Mouse (Mus musculus): Measurements from ENCODE around the gene Rnf181. TPM values are rescaled to one million over a fixed set of nuclear protein-coding genes. Genes with fewer than 3 reads are reported as not detected.

Rnf181 gene
- polyA plus RNA-seq, 2 experiments = 42.8 to 68.0 TPM

DNA sequence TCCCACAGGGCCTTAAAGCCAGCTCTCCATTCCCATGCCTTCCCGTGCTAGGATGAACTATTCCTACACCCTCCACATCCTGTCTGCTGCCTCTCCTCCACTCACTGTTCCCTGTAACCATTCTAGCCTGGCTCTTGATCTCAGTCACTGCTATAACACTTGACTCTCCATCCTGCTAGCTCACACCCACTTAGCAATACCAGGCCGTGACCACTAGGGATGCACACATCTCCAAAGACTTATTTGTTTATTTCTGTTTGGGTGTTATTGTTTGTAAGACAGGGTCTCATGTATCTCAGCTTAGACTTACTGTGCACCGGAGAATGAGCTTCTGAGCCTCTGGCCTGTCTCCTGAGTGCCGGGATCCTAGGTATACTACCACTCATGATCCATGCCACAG is 2.8 kb upstream of the Rnf181 start:
- H3K9me3 ChIP-seq (ENCODE audit: control insufficient read depth, low read length) = no peaks in the 10 kb centered on the region
- 74% methylated on average over 4 of the region's 4 CpGs for WGBS (ENCODE audit: insufficient replicate concordance)
- no peak overlapping the region for H3K27ac ChIP-seq
- no peaks in the 10 kb centered on the region for H3K27me3 ChIP-seq (ENCODE audit: control insufficient read depth, insufficient read depth, low read length)
- ATAC-seq (ENCODE audit: insufficient read depth) (no peak), DNase-seq (ENCODE audit: low read depth in 3 of 3, low spot score in 3 of 3) (no peak)
- H3K4me1 ChIP-seq (replicated peaks; ENCODE audit: control insufficient read depth in 2 of 2, insufficient read depth in 2 of 2, low read length in 1 of 2) = peaks cover 6 to 33% of the 10 kb centered on the region in 2 experiments
- no peak overlapping the region for H3K9ac ChIP-seq (replicated peaks)
- no peak overlapping the region for H3K4me2 ChIP-seq (ENCODE audit: low read depth)
- no peak overlapping the region for H3K4me3 ChIP-seq (ENCODE audit: insufficient read depth in 1 of 2, low read depth in 2 of 2, low read length in 2 of 2)
- peaks cover 9% of the 10 kb centered on the region; the same call in 1 of the 2 replicates for H3K36me3 ChIP-seq (replicated peaks; ENCODE audit: control insufficient read depth, insufficient read depth, low read depth)
- no peak for TF ChIP-seq EP300 (IDR thresholded peaks at IDR 0.05; ENCODE audit: low read depth)
- TF ChIP-seq CTCF (IDR thresholded peaks at IDR 0.05; ENCODE audit: low read depth) = peak; percentile 49

DNA sequence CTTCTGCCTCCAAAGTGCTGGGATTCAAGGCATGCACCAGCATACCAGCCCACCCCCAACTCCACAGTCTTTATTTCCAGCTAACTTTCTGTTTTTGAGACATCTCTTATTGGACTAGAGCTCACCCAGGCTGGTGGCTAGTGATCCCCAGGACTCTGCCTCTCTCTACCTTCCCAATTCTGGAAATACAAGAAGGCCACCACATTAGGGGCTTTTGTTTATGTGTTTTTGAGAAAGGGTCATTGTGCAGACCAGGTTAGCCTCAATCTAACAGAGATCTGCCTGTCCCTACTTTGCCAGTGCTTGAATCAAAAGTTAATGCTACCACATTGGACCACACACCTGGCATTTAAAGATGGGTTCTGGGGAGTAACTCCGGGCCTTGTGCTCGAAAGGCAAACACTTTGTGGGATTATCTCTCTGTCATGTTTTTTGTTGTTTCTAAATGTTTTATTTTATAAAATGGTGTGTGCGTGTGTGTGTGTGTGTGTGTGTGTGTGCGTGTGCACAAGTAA is 761 bp upstream of the Rnf181 start:
- Histone ChIP-seq H3K27ac (no peak overlapping the region), H3K4me1 (replicated peaks; ENCODE audit: control insufficient read depth in 2 of 2, insufficient read depth in 2 of 2, low read length in 1 of 2) (peaks cover 0 to 19% of the 10 kb centered on the region in 2 experiments; a peak in 2 of 4 replicates), H3K9ac (replicated peaks) (no peak overlapping the region), H3K4me2 (ENCODE audit: low read depth) (no peak overlapping the region), H3K4me3 (ENCODE audit: insufficient read depth in 1 of 2, low read depth in 2 of 2, low read length in 2 of 2) (no peak overlapping the region), H3K27me3 (ENCODE audit: control insufficient read depth, insufficient read depth, low read length) (no peaks in the 10 kb centered on the region), H3K36me3 (replicated peaks; ENCODE audit: control insufficient read depth, insufficient read depth, low read depth) (peaks cover 9% of the 10 kb centered on the region; the same call in 1 of the 2 replicates), H3K9me3 (ENCODE audit: control insufficient read depth, low read length) (no peaks in the 10 kb centered on the region)
- DNase-seq (ENCODE audit: low read depth in 3 of 3, low spot score in 3 of 3) = no peak
- WGBS (ENCODE audit: insufficient replicate concordance) = 71% methylated on average over 4 of the region's 4 CpGs
- no peak for TF ChIP-seq CTCF (IDR thresholded peaks at IDR 0.05; ENCODE audit: low read depth)
- TF ChIP-seq EP300 (IDR thresholded peaks at IDR 0.05; ENCODE audit: low read depth) = no peak
- no peak for ATAC-seq (ENCODE audit: insufficient read depth)

DNA sequence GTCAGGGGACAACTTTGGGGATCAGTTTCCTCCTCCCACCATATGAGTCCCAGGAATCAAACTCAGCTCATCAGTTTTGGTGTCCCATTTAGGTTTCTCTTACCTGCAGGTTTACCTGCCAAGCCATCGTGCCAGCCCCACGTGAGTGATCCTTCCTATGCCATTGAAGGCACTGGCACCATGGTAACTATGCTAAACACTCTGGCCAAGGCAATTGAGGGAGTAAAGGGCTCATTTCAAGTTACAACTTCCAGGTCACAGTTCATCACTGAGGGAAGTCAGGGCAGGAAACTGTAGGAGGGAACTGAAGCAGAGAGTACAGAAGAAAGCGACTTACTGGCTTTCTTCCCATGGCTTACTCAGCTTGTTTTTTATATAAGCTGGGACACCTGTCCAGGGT is 452 bp downstream of the Rnf181 start:
- ATAC-seq (ENCODE audit: insufficient read depth) (no peak), DNase-seq (ENCODE audit: low read depth in 3 of 3, low spot score in 3 of 3) (no peak)
- 58% methylated on average over 3 of the region's 3 CpGs for WGBS (ENCODE audit: insufficient replicate concordance)
- no peak for TF ChIP-seq EP300 (IDR thresholded peaks at IDR 0.05; ENCODE audit: low read depth)
- TF ChIP-seq CTCF (IDR thresholded peaks at IDR 0.05; ENCODE audit: low read depth) = no peak
- no peak overlapping the region for H3K4me3 ChIP-seq (ENCODE audit: insufficient read depth in 1 of 2, low read depth in 2 of 2, low read length in 2 of 2)
- no peak overlapping the region for H3K4me2 ChIP-seq (ENCODE audit: low read depth)
- peaks cover 9% of the 10 kb centered on the region; the same call in 1 of the 2 replicates for H3K36me3 ChIP-seq (replicated peaks; ENCODE audit: control insufficient read depth, insufficient read depth, low read depth)
- no peak overlapping the region for H3K27ac ChIP-seq
- H3K9ac ChIP-seq (replicated peaks) = no peak overlapping the region
- peaks cover 2 to 16% of the 10 kb centered on the region in 2 experiments; a peak in 3 of 4 replicates for H3K4me1 ChIP-seq (replicated peaks; ENCODE audit: control insufficient read depth in 2 of 2, insufficient read depth in 2 of 2, low read length in 1 of 2)
- H3K27me3 ChIP-seq (ENCODE audit: control insufficient read depth, insufficient read depth, low read length) = no peaks in the 10 kb centered on the region
- H3K9me3 ChIP-seq (ENCODE audit: control insufficient read depth, low read length) = no peaks in the 10 kb centered on the region

DNA sequence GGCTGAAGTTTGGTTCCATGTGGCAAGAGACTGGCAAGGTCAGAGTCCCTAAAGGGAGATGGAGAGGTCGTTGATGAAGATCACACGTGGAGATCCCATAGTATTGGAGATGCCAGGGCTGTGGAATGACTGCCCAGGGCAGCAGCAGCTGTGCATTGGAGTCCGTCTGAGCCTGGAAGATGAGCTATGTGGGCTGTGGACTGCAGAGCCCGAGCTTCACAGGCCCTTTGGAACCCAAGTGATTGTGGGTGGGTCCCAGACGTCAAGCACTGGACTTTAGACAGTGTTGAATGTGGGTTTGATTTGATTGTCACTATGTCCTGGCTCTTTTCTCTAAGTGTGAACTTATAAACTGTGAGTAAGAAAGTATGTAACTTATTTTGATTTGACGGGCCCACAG is 1.8 kb downstream of the Rnf181 start:
- H3K36me3 ChIP-seq (replicated peaks; ENCODE audit: control insufficient read depth, insufficient read depth, low read depth) = peaks cover 16% of the 10 kb centered on the region
- H3K4me1 ChIP-seq (replicated peaks; ENCODE audit: control insufficient read depth in 2 of 2, insufficient read depth in 2 of 2, low read length in 1 of 2) = peaks cover 5 to 17% of the 10 kb centered on the region in 2 experiments
- H3K4me3 ChIP-seq (ENCODE audit: insufficient read depth in 1 of 2, low read depth in 2 of 2, low read length in 2 of 2) = no peak overlapping the region
- 52% methylated on average over 6 of the region's 6 CpGs for WGBS (ENCODE audit: insufficient replicate concordance)
- DNase-seq (ENCODE audit: low read depth in 3 of 3, low spot score in 3 of 3) (no peak), ATAC-seq (ENCODE audit: insufficient read depth) (no peak)
- TF ChIP-seq CTCF (IDR thresholded peaks at IDR 0.05; ENCODE audit: low read depth) (no peak), EP300 (IDR thresholded peaks at IDR 0.05; ENCODE audit: low read depth) (no peak)
- H3K27me3 ChIP-seq (ENCODE audit: control insufficient read depth, insufficient read depth, low read length) = no peaks in the 10 kb centered on the region
- no peak overlapping the region for H3K9ac ChIP-seq (replicated peaks)
- H3K27ac ChIP-seq = no peak overlapping the region
- no peak overlapping the region for H3K4me2 ChIP-seq (ENCODE audit: low read depth)
- H3K9me3 ChIP-seq (ENCODE audit: control insufficient read depth, low read length) = no peaks in the 10 kb centered on the region

DNA sequence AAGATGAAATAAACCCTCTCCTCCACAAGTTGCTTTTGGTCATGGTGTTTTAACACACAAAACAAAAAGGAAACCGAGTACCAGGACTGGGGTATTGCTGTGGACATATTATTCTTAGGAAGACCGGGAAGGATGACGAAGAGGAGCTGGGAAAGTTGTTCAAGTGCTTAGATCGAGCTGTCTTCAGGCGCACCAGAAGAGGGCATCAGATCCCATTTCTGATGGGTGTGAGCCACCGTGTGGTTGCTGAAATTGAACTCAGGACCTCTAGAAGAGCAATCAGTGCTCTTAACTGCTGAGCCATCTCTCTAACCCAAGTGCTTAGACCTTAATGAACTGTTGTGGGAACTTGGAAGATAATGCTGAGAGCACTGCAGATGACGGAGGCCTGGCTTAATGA is 2.7 kb downstream of the Rnf181 start:
- TF ChIP-seq EP300 (IDR thresholded peaks at IDR 0.05; ENCODE audit: low read depth) = no peak
- peak; percentile 62 for TF ChIP-seq CTCF (IDR thresholded peaks at IDR 0.05; ENCODE audit: low read depth)
- ATAC-seq (ENCODE audit: insufficient read depth) (no peak), DNase-seq (ENCODE audit: low read depth in 3 of 3, low spot score in 3 of 3) (no peak)
- H3K4me1 ChIP-seq (replicated peaks; ENCODE audit: control insufficient read depth in 2 of 2, insufficient read depth in 2 of 2, low read length in 1 of 2) = peaks cover 5 to 17% of the 10 kb centered on the region in 2 experiments
- no peak overlapping the region for H3K4me2 ChIP-seq (ENCODE audit: low read depth)
- no peaks in the 10 kb centered on the region for H3K9me3 ChIP-seq (ENCODE audit: control insufficient read depth, low read length)
- H3K9ac ChIP-seq (replicated peaks) = no peak overlapping the region
- no peak overlapping the region for H3K27ac ChIP-seq
- H3K27me3 ChIP-seq (ENCODE audit: control insufficient read depth, insufficient read depth, low read length) = no peaks in the 10 kb centered on the region
- H3K4me3 ChIP-seq (ENCODE audit: insufficient read depth in 1 of 2, low read depth in 2 of 2, low read length in 2 of 2) = no peak overlapping the region
- WGBS (ENCODE audit: insufficient replicate concordance) = 30% methylated on average over 7 of the region's 7 CpGs
- peaks cover 24% of the 10 kb centered on the region for H3K36me3 ChIP-seq (replicated peaks; ENCODE audit: control insufficient read depth, insufficient read depth, low read depth)
